Mouse (Mus musculus): ENCODE measurements around the gene Flg2. TPM values are rescaled to one million over a fixed set of nuclear protein-coding genes. Genes with fewer than 3 reads are reported as not detected.

Flg2 gene
- total RNA-seq (2018; cell fraction: chromatin; rRNA removed) = not detected
- total RNA-seq (2018; cell fraction: cytosol; rRNA removed) = not detected
- not detected for total RNA-seq (2018; cell fraction: nucleus; rRNA removed)
- not detected in 3 replicates for polyA plus RNA-seq (2018)

DNA sequence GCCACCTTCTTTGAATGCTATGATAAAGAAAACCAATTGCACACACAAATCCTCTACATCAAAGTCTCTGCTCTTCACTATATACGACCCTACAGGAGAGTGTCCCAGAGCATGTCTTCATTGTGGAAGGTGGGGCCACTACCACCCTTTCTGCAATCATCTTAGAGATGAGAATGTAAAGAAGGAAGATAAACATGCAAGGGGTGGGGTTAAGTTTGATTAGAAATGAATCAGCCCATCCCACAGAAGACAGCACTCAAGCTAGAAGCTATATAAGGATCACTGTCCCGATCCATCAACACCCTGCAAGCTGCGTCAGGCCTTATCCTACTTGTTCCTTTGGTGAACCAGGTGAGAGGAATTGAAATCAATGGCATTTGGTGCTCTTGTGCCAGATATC, at the start of gene Flg2:
Flg2 (plus strand) TSS at position 301 of the 400 bp plus-strand sequence.
- Histone ChIP-seq H3K4me3 (ENCODE audit: inconsistent target) (no peak within 1 kb of the TSS), H3K79me2 (ENCODE audit: inconsistent target) (no peaks in the 10 kb centered on the region), H3K27ac (no peak within 1 kb of the TSS), H3K36me3 (ENCODE audit: inconsistent target) (no peaks in the 10 kb centered on the region)
- WGBS (ENCODE audit: missing documents) = 93% methylated on average over 3 of the region's 3 CpGs

- no peak overlapping the region for H3K27ac ChIP-seq
- no peaks in the 10 kb centered on the region for H3K36me3 ChIP-seq (ENCODE audit: inconsistent target)
- no peak overlapping the region for H3K4me3 ChIP-seq (ENCODE audit: inconsistent target)
- H3K79me2 ChIP-seq (ENCODE audit: inconsistent target) = no peaks in the 10 kb centered on the region
- 78% methylated on average over 6 of the region's 6 CpGs for WGBS (ENCODE audit: missing documents)
Observed at GRCm38 (mm10) chr3:93162502-93162901, 34.6 kb upstream of the Flg2 start.

DNA sequence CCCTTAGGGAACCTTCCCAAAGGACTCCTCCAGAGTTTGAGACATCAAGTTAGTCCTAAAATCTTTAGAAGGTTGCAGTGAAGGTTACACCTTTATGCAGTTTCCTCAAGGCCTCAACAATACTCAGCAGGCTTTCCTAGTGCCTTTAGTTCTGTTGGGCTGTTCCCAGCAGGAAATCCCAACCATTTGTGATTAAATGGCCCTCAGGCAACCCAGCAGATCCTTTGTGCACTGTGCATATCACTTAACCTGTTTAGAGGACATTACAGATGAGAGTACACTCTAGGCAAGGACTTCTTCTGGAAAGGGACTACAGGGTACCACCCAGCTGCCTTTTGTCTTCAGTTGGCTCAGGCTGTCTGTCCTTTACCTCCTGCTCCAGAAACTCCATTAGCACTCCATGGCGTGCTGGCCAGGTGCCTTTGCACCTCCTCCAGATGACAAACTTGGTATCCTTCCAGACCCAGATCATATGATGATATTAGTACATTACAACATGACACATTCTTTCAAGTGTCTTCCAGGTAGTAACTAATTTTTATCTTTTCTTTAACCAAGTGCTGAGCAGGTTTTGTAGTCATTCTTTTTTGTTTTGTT, 34.0 kb upstream of the Flg2 start:
- WGBS (ENCODE audit: missing documents) = 82% methylated on average over 1 of the region's 1 CpGs
- no peaks in the 10 kb centered on the region for H3K36me3 ChIP-seq (ENCODE audit: inconsistent target)
- no peaks in the 10 kb centered on the region for H3K79me2 ChIP-seq (ENCODE audit: inconsistent target)

DNA sequence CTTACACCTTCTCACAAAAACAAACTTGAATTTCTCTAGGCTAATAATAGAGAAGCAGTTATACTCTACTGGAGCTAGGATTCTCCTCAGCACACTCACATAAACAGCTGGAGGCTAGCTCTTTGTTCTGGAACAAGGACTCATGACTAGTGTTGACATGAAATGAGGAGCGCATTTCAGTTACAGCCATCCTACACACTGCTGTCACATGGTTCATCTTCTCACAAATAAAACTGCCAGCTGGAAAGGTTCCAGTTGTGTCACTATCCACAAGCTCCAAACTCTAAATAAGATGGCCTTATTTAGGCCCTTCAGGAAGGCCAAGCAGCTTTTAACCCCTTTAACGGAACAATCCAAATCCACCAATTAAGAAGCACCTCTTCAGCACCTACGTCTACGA, 16.2 kb upstream of the Flg2 start:
- Histone ChIP-seq H3K27ac (no peak overlapping the region), H3K4me3 (ENCODE audit: inconsistent target) (no peak overlapping the region), H3K79me2 (ENCODE audit: inconsistent target) (no peaks in the 10 kb centered on the region), H3K36me3 (ENCODE audit: inconsistent target) (no peaks in the 10 kb centered on the region)
- WGBS (ENCODE audit: missing documents) = 95% methylated on average over 4 of the region's 4 CpGs

More for the DNA sequence above, 34.0 kb upstream of the Flg2 start:
- Histone ChIP-seq H3K4me3 (ENCODE audit: inconsistent target) (no peak overlapping the region), H3K27ac (no peak overlapping the region)

GRCm38 (mm10) chr3:93201955-93202354, 4.9 kb downstream of the Flg2 start:
- 74% methylated on average over 2 of the region's 2 CpGs for WGBS (ENCODE audit: missing documents)

DNA sequence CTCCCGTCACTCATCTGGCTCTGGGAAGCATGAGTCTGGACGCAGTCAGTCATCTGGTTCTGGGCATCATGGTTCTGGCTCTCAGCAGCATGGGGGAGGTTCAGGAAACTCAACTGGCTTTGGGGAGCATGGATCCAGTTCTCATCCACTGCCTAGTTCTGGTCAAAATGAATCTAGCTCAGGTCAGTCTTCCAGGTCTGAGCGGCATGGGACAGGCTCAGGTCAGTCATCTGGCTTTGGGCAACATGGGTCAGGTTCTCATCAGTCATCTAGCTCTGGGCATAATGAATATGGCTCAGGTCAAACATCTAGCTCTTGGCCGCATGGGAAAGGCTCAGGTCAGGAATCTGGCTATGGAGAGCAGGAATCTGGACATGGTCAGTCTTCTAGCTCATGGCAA, 5.4 kb downstream of the Flg2 start:
- 88% methylated on average over 4 of the region's 4 CpGs for WGBS (ENCODE audit: missing documents)
- Histone ChIP-seq H3K4me3 (ENCODE audit: inconsistent target) (no peak overlapping the region), H3K36me3 (ENCODE audit: inconsistent target) (no peaks in the 10 kb centered on the region), H3K79me2 (ENCODE audit: inconsistent target) (no peaks in the 10 kb centered on the region), H3K27ac (no peak overlapping the region)

More at GRCm38 (mm10) chr3:93201955-93202354, 4.9 kb downstream of the Flg2 start:
- Histone ChIP-seq H3K79me2 (ENCODE audit: inconsistent target) (no peaks in the 10 kb centered on the region), H3K27ac (no peak overlapping the region), H3K4me3 (ENCODE audit: inconsistent target) (no peak overlapping the region), H3K36me3 (ENCODE audit: inconsistent target) (no peaks in the 10 kb centered on the region)

Other genes starting within 250 kb of the Flg2 start
- gene Lce3d, start 239.9 kb upstream of the Flg2 start, polyA plus RNA-seq (2018) = not detected in 3 replicates
- not detected in 3 replicates for gene Lce3e, start 230.2 kb upstream of the Flg2 start, polyA plus RNA-seq (2018)
- not detected in 3 replicates for gene Lce3f, start 205.1 kb upstream of the Flg2 start, polyA plus RNA-seq (2018)
- gene Crct1, start 181.6 kb upstream of the Flg2 start, polyA plus RNA-seq (2018) = not detected in 3 replicates
- gene Lce1m, start 178.2 kb upstream of the Flg2 start, polyA plus RNA-seq (2018) = not detected in 3 replicates
- not detected in 3 replicates for gene Gm4858, start 128.5 kb upstream of the Flg2 start, polyA plus RNA-seq (2018)
- gene Crnn, start 52.5 kb upstream of the Flg2 start, polyA plus RNA-seq (2018) = not detected in 3 replicates
- gene Flg, start 76.2 kb downstream of the Flg2 start, polyA plus RNA-seq (2018) = not detected in 3 replicates
- not detected in 3 replicates for gene Hrnr, start 122.5 kb downstream of the Flg2 start, polyA plus RNA-seq (2018)
- not detected in 3 replicates for gene Rptn, start 196.4 kb downstream of the Flg2 start, polyA plus RNA-seq (2018)
- 0.03 to 0.06 TPM in 2 of 3 replicates, not detected in the other for gene Tchh, start 245.1 kb downstream of the Flg2 start, polyA plus RNA-seq (2018)

All from macrophage (primary cell).